Mouse (Mus musculus) kidney, postnatal 0 days (tissue): Measurements from ENCODE around the gene Tshz3. TPM values are rescaled to one million over a fixed set of nuclear protein-coding genes. Genes with fewer than 3 reads are reported as not detected.
A peak's percentile ranks its signal among the peaks of the same experiment; 100 is the strongest.

Experiments
- ATAC-seq: fragments of 200-750 bp; cut with Nextera tagmentation; replicated peaks from 2 replicates; pipeline ENCODE4 v1.8.0; 2017; ENCODE audit warnings: low read depth, moderate number of reproducible peaks, moderate TSS enrichment, moderate library complexity; ENCODE audit not compliant: low FRiP score
- DNase-seq: peaks from one replicate; pipeline ENCODE4 v3.0.0-alpha.2; 2016; ENCODE audit warnings: low spot score
- H3K27ac ChIP-seq: fragments of 300-500 bp; sonication (generic); 2 replicates; pipeline ENCODE4 v1.5.1; 2014; ENCODE audit warnings: mild to moderate bottlenecking
- H3K27me3 ChIP-seq: fragments of 300-500 bp; sonication (generic); 2 replicates; pipeline ENCODE4 v1.6.1; 2014; ENCODE audit warnings: low read length, mixed read lengths; ENCODE audit not compliant: insufficient read depth
- H3K36me3 ChIP-seq: fragments of 300-500 bp; sonication (generic); 2 replicates; pipeline ENCODE4 v1.6.1; 2014; ENCODE audit warnings: low read length, mixed read lengths; ENCODE audit not compliant: insufficient read depth
- H3K4me1 ChIP-seq: fragments of 300-500 bp; sonication (generic); replicated peaks from 2 replicates; pipeline ENCODE4 v1.6.1; 2014; ENCODE audit warnings: antibody characterized with exemption, low read length, mixed read lengths; ENCODE audit not compliant: insufficient read depth
- H3K4me2 ChIP-seq: fragments of 300-500 bp; sonication (generic); 2 replicates; pipeline ENCODE4 v1.6.1; 2014; ENCODE audit warnings: mild to moderate bottlenecking, low read length, moderate library complexity, mixed read lengths
- H3K4me3 ChIP-seq: fragments of 300-500 bp; sonication (generic); replicated peaks from 2 replicates; pipeline ENCODE4 v1.5.1; 2014; ENCODE audit warnings: low read depth, low read length
- H3K9ac ChIP-seq: fragments of 300-500 bp; sonication (generic); 2 replicates; pipeline ENCODE4 v1.6.1; 2014; ENCODE audit warnings: low read depth, low read length
- H3K9me3 ChIP-seq: fragments of 300-500 bp; sonication (generic); replicated peaks from 2 replicates; pipeline ENCODE4 v1.6.1; 2016; ENCODE audit warnings: low read length, inconsistent platforms, mixed read lengths
- CTCF ChIP-seq: IDR thresholded peaks from 2 replicates; pipeline ENCODE4 v1.5.1; 2016; ENCODE audit warnings: antibody characterized with exemption, low read depth, mild to moderate bottlenecking, moderate library complexity
- WGBS: fragments of 180-500 bp; shearing (Covaris S2); extraction: QIAGEN DNeasy Blood & Tissue Kit; methylation state at CpG from one replicate; pipeline ENCODE4 v1.1.7; 2014; 5-methylcytosine and 5-hydroxymethylcytosine counted together
- polyA plus RNA-seq: library from polyadenylated mRNA; unstranded; fragments of >200 nt; fragmentation: Nextera tagmentation; extraction: Ambion mirVana; gene quantifications from 2 replicates; pipeline ENCODE4 v1.2.1, GENCODE M21; 2015

Tshz3 gene
- polyA plus RNA-seq, 1 experiment from 2014 or later = 4.5 TPM

- H3K9ac ChIP-seq = no peak overlapping the region
- H3K4me2 ChIP-seq = no peak overlapping the region
- H3K27me3 ChIP-seq = no peaks in the 10 kb centered on the region
- ATAC-seq = no peak
- H3K4me3 ChIP-seq = no peak overlapping the region
- no peaks in the 10 kb centered on the region for H3K9me3 ChIP-seq
- 82% methylated on average over 14 of the region's 14 CpGs for WGBS
- H3K27ac ChIP-seq = no peak overlapping the region
- DNase-seq = no peak
- no peaks in the 10 kb centered on the region for H3K4me1 ChIP-seq
- no peaks in the 10 kb centered on the region for H3K36me3 ChIP-seq
- TF ChIP-seq CTCF = peak; percentile 26; the same call in 1 of the 2 replicates
Observed at GRCm38 (mm10) chr7:36736303-36737050, 38.6 kb downstream of the Tshz3 start.

DNA sequence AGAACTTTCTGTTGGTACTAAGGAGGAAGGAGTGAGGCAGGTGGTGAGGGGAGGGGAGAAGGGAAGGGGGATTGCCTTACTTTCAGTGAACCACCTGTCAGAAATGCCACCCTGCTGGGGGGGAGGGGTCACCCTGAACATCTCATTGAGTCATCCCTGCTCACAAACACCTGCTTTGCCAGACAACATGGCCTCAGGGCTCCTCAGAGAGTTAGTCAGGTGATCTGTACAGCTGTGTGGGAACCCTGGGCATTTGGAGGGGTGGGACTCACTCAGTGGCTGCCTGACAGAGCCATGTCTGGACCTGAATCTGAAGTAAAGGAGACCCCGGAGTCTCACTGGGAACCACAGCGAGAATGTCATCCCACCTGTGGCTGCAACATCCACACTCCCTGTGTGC, 53.6 kb downstream of the Tshz3 start:
- ATAC-seq (no peak), DNase-seq (no peak)
- 92% methylated on average over 2 of the region's 2 CpGs for WGBS

DNA sequence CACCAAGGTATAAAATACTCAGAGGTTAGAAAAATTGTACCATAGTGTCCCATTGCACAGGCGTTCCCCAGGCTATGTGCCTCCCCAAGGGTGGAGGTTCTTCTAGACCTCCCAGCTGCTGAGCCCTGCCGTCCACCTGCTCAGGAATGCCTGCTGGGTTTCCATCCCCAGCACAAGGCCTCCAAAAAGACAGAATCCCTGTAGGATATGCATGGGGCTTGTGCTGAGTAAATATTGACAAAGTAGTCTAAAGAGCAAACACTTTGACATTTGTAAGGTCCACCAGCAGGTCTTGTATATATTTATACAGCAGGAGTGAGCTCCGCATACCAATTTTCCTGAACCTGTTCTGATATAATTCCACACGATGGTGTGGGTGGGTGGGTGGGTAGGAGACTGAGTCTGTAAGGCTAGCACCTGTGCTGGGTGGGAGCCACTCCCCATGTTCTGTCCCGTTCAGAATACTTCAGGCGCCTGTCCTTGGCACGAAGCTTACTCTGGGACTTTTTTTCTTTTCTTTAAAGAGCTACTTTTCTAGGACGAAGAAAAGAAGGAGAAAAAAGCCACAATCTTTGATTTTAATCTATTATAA, 69.7 kb downstream of the Tshz3 start:
- ATAC-seq (no peak), DNase-seq (no peak)
- Histone ChIP-seq H3K9me3 (no peaks in the 10 kb centered on the region), H3K27me3 (no peaks in the 10 kb centered on the region), H3K4me3 (no peak overlapping the region), H3K4me1 (no peaks in the 10 kb centered on the region), H3K4me2 (no peak overlapping the region), H3K27ac (no peak overlapping the region), H3K9ac (no peak overlapping the region), H3K36me3 (peaks cover 4% of the 10 kb centered on the region; the same call in 1 of the 2 replicates)
- no peak for TF ChIP-seq CTCF
- WGBS = 79% methylated on average over 8 of the region's 8 CpGs

More for the DNA sequence above, 53.6 kb downstream of the Tshz3 start:
- Histone ChIP-seq H3K4me2 (no peak overlapping the region), H3K4me3 (no peak overlapping the region), H3K9me3 (no peaks in the 10 kb centered on the region), H3K4me1 (no peaks in the 10 kb centered on the region), H3K9ac (no peak overlapping the region), H3K27me3 (no peaks in the 10 kb centered on the region), H3K36me3 (no peaks in the 10 kb centered on the region), H3K27ac (no peak overlapping the region)
- TF ChIP-seq CTCF = no peak

GRCm38 (mm10) chr7:36773086-36773485, 75.2 kb downstream of the Tshz3 start:
- DNase-seq = no peak
- Histone ChIP-seq H3K27ac (no peak overlapping the region), H3K4me2 (no peak overlapping the region), H3K9ac (no peak overlapping the region), H3K27me3 (no peaks in the 10 kb centered on the region), H3K4me1 (no peaks in the 10 kb centered on the region), H3K4me3 (no peak overlapping the region), H3K36me3 (peaks cover 4% of the 10 kb centered on the region; the same call in 1 of the 2 replicates), H3K9me3 (no peaks in the 10 kb centered on the region)
- WGBS = 84% methylated on average over 7 of the region's 7 CpGs
- no peak for ATAC-seq
- TF ChIP-seq CTCF = no peak

GRCm38 (mm10) chr7:36776956-36777355, 79.0 kb downstream of the Tshz3 start:
- no peak for ATAC-seq

DNA sequence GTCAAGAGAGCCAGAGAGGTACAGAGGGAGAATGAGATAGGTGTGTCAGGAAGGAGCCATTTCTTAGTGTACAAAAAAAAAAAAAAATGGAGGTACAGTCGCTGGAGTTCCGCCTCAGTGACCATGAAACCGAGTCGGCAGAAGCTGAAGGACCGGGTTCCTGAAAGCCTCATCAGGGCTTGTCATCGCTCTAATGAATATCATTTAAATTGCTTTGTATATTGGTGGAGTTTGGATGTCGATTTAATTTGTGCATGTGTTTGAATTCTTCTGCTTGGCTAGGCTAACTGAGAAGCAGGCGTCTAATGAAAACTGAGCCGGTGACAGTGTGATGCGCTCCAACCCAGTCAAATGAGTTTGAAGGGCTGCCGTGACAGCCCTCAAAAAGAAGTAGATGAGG, 80.5 kb downstream of the Tshz3 start:
- Histone ChIP-seq H3K27me3 (no peaks in the 10 kb centered on the region), H3K9me3 (no peaks in the 10 kb centered on the region), H3K4me3 (no peak overlapping the region), H3K9ac (no peak overlapping the region), H3K27ac (no peak overlapping the region), H3K36me3 (no peaks in the 10 kb centered on the region), H3K4me2 (no peak overlapping the region), H3K4me1 (no peaks in the 10 kb centered on the region)
- DNase-seq (no peak), ATAC-seq (no peak)
- no peak for TF ChIP-seq CTCF
- 77% methylated on average over 11 of the region's 11 CpGs for WGBS

More at GRCm38 (mm10) chr7:36776956-36777355, 79.0 kb downstream of the Tshz3 start:
- no peak for TF ChIP-seq CTCF
- Histone ChIP-seq H3K4me2 (no peak overlapping the region), H3K4me3 (no peak overlapping the region), H3K9me3 (no peaks in the 10 kb centered on the region), H3K27me3 (no peaks in the 10 kb centered on the region), H3K27ac (no peak overlapping the region), H3K4me1 (no peaks in the 10 kb centered on the region), H3K36me3 (no peaks in the 10 kb centered on the region), H3K9ac (no peak overlapping the region)
- no peak for DNase-seq
- 77% methylated on average over 4 of the region's 4 CpGs for WGBS
